Mouse (Mus musculus) hindbrain, embryonic 15.5 days (tissue): ENCODE measurements at regions not wholly inside any gene's neighbourhood (a gene's known extent, or its start where the extent isn't known, plus 50 kb on each side); places are given as distances from the start of the nearest gene placed in this dataset.

Source experiments
- ATAC-seq: fragments of 200-750 bp; cut with Nextera tagmentation; 2 replicates; pipeline ENCODE4 v1.8.0; 2017; ENCODE audit warnings: low read depth, moderate number of reproducible peaks, moderate TSS enrichment; ENCODE audit not compliant: low FRiP score
- H3K27ac ChIP-seq: fragments of 300-500 bp; sonication (generic); replicated peaks from 2 replicates; pipeline ENCODE4 v1.5.1; 2015; ENCODE audit warnings: mild to moderate bottlenecking, inconsistent platforms
- H3K27me3 ChIP-seq: fragments of 300-500 bp; sonication (generic); 2 replicates; pipeline ENCODE4 v1.6.1; 2015; ENCODE audit warnings: control low read depth, inconsistent platforms
- H3K36me3 ChIP-seq: fragments of 300-500 bp; sonication (generic); 2 replicates; pipeline ENCODE4 v1.6.1; 2015; ENCODE audit warnings: control low read depth, inconsistent platforms
- H3K4me1 ChIP-seq: fragments of 300-500 bp; sonication (generic); replicated peaks from 2 replicates; pipeline ENCODE4 v1.6.1; 2015; ENCODE audit warnings: control low read depth, inconsistent platforms
- H3K4me2 ChIP-seq: fragments of 300-500 bp; sonication (generic); 2 replicates; pipeline ENCODE4 v1.6.1; 2015; ENCODE audit warnings: moderate library complexity, mild to moderate bottlenecking, inconsistent platforms
- H3K4me3 ChIP-seq: fragments of 300-500 bp; sonication (generic); 2 replicates; pipeline ENCODE4 v1.5.1; 2015; ENCODE audit warnings: mild to moderate bottlenecking, inconsistent platforms
- H3K9ac ChIP-seq: fragments of 300-500 bp; sonication (generic); 2 replicates; pipeline ENCODE4 v1.6.1; 2015; ENCODE audit warnings: inconsistent platforms
- H3K9me3 ChIP-seq: fragments of 300-500 bp; sonication (generic); 2 replicates; pipeline ENCODE4 v1.6.1; 2016; ENCODE audit warnings: control low read depth, inconsistent platforms
- WGBS: fragments of 180-500 bp; shearing (Covaris S2); methylation state at CpG from one replicate; pipeline ENCODE4 v1.1.7; 2015; 5-methylcytosine and 5-hydroxymethylcytosine counted together

DNA sequence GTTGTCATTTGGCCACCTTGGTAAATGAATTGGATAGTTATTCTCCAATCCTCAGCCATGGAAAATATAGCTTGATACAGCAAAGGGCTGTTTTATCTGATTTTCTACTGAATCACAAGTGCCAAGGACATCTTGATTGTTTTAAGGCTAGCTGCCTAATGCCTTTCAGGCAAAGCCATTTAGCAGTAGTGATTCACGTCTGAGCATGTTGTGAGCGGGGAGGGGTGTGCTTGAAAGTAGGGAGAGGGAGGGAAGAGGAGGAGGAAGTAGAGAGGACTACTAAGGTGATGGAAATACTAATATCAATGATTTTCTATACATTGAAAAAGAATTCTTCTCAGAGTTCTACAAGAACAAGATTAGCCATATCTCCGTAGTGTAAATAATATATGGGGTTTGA lies 362.9 kb upstream of the 5930422O12Rik start:
- H3K27ac ChIP-seq = no peak overlapping the region
- no peaks in the 10 kb centered on the region for H3K4me1 ChIP-seq
- ATAC-seq = no peak
- H3K27me3 ChIP-seq = no peaks in the 10 kb centered on the region
- H3K4me2 ChIP-seq = no peak overlapping the region
- H3K36me3 ChIP-seq = no peaks in the 10 kb centered on the region
- no peak overlapping the region for H3K9ac ChIP-seq
- WGBS = 79% methylated on average over 3 of the region's 3 CpGs
- no peak overlapping the region for H3K4me3 ChIP-seq
- H3K9me3 ChIP-seq = no peaks in the 10 kb centered on the region

DNA sequence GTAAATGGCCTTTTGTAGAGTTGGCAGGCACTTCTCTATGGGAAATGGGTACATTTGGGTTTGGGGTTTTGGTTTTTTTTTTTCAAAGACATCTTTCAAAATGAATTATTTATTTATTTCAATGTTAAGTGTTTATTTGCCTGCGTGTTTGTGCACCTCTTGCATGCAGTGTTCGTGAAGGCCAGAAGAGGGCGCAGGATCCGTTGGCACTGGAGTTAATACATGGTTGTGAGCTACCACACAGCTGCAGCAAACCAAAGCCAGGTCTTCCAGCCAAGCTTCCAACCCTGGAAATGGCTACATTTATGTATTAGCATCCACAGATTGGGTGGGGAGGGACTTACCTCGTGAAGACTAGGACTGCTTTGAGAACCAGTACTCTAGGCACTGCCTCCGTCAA lies 362.3 kb upstream of the 5930422O12Rik start:
- Histone ChIP-seq H3K4me3 (no peak overlapping the region), H3K27me3 (no peaks in the 10 kb centered on the region), H3K9ac (no peak overlapping the region), H3K36me3 (no peaks in the 10 kb centered on the region), H3K27ac (no peak overlapping the region), H3K4me1 (no peaks in the 10 kb centered on the region), H3K4me2 (no peak overlapping the region), H3K9me3 (no peaks in the 10 kb centered on the region)
- no peak for ATAC-seq
- WGBS = 90% methylated on average over 6 of the region's 6 CpGs

DNA sequence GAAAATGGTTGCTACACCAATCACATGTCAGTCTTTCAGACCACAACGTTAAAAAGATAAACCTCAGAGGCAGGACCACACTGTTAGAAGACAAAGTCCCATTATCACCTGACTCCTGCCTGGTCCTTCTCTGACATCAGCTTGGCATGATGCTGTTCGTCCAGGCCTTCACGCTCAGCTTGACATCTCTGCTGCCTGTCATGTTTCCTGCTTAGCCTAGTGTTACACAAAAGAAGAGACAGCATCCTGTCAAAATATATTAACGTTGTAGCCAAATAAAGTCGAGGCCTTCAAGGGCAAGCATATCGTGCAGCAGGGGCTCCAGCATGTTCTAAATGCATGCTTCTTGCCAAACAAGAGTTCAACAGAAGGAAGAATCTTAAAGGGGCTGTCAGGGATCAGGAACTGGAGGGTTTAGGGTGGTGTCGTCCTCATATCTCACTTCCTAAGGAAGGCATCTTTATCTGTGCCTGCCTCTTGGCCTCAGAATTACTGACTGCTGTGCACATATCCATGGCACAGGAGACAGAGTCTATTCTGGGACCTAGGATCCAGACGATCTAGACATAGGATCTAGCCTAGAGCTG lies 361.0 kb upstream of the 5930422O12Rik start:
- H3K36me3 ChIP-seq = no peaks in the 10 kb centered on the region
- no peaks in the 10 kb centered on the region for H3K27me3 ChIP-seq
- 49% methylated on average over 8 of the region's 8 CpGs for WGBS
- ATAC-seq = 0 out of 2 replicates have a peak, but pooled peaks have one; percentile 56
- H3K4me2 ChIP-seq = no peak overlapping the region
- H3K4me1 ChIP-seq = no peaks in the 10 kb centered on the region
- no peak overlapping the region for H3K9ac ChIP-seq
- no peak overlapping the region for H3K4me3 ChIP-seq
- no peaks in the 10 kb centered on the region for H3K9me3 ChIP-seq
- no peak overlapping the region for H3K27ac ChIP-seq

DNA sequence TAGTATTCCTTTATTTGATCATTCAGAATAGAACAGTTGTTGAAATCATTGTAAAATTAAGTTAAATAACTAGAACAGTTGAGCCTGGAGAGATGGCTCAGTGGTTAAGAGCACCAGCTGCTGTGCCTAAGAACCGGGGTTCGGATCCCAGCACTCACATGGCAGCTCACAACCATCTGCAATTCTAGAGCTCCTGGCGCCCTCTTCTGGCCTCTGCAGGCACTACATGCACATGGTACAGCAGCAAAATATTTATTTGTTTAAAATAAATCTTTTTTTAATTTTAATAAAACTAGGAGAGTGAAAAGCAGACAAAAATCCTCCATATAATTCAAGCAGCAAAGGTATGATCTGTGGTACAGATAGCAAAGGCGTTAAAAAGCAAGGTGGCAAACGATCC lies 360.0 kb upstream of the 5930422O12Rik start:
- Histone ChIP-seq H3K27me3 (no peaks in the 10 kb centered on the region), H3K27ac (no peak overlapping the region), H3K4me3 (no peak overlapping the region), H3K9me3 (no peaks in the 10 kb centered on the region), H3K36me3 (no peaks in the 10 kb centered on the region), H3K9ac (no peak overlapping the region), H3K4me1 (no peaks in the 10 kb centered on the region), H3K4me2 (no peak overlapping the region)
- no peak for ATAC-seq
- WGBS = 85% methylated on average over 5 of the region's 5 CpGs

DNA sequence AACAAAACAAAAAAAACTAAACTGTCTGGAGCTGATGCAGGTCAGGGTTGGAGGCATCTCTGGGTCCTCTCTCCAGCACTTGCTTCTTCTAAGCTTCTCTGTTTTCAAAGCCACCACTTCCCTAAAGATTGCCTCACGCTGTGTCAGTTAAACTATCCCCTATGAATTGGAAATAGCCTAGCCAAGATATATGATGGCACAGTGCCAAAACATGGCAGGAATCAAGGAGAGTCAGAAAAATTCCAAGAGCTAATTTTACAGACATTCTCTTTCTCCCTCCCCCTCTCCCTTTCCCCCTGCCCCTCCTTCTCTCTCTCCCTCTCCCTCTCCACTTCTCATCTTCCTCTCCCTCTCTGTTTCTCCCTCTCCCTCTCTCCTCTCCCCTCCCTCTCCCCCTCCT lies 353.3 kb upstream of the 5930422O12Rik start:
- Histone ChIP-seq H3K9ac (no peak overlapping the region), H3K27me3 (no peaks in the 10 kb centered on the region), H3K4me2 (no peak overlapping the region), H3K4me3 (no peak overlapping the region), H3K4me1 (peaks cover 5% of the 10 kb centered on the region; the same call in 1 of the 2 replicates), H3K27ac (no peak overlapping the region), H3K9me3 (no peaks in the 10 kb centered on the region), H3K36me3 (no peaks in the 10 kb centered on the region)
- WGBS = 29% methylated on average over 1 of the region's 1 CpGs
- ATAC-seq = no peak

DNA sequence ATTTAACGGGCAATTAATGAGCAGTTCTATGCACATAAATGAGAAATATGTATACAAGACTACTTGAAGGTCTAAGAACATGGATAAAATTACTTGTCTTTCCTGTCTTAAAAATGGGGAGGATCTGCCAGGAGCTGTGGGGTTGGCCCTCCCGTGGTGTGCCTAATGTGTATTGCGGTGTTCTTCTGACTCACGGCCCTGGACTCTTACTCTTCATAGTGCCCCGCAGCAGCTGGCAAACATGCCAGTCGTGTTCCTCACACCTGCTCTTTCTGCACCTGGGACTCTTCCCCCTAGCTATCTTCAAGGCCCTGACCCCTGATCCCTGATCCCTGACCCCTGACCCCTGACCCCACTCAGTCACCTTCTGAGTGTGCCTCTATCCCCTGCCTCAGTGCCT lies 352.3 kb upstream of the 5930422O12Rik start:
- H3K9ac ChIP-seq = no peak overlapping the region
- H3K27me3 ChIP-seq = no peaks in the 10 kb centered on the region
- H3K36me3 ChIP-seq = no peaks in the 10 kb centered on the region
- no peak overlapping the region for H3K27ac ChIP-seq
- no peak overlapping the region for H3K4me3 ChIP-seq
- no peak overlapping the region for H3K4me2 ChIP-seq
- 70% methylated on average over 6 of the region's 6 CpGs for WGBS
- ATAC-seq = no peak
- peaks cover 5% of the 10 kb centered on the region; the same call in 1 of the 2 replicates for H3K4me1 ChIP-seq
- H3K9me3 ChIP-seq = no peaks in the 10 kb centered on the region

DNA sequence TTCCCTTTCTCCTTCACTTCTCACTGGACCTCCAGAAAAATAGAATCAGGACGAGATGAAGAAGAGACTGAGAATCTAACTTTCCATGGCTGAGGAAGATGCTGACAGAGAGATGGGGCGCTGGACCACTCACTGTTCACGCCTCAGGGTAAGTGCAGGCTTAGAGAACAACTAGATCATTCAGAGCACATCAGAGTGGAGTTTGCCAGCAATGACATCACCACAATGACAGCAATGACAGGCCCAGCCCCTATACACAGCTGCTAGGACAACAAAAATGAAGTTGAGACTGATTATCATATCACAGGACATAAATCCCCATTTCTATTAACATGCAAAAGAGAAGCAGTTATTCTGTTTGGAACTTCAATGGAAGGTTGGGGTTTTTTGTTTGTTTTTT lies 350.4 kb upstream of the 5930422O12Rik start:
- H3K36me3 ChIP-seq = no peaks in the 10 kb centered on the region
- H3K4me3 ChIP-seq = no peak overlapping the region
- H3K9ac ChIP-seq = no peak overlapping the region
- no peak overlapping the region for H3K27ac ChIP-seq
- 63% methylated on average over 3 of the region's 3 CpGs for WGBS
- ATAC-seq = no peak
- H3K4me1 ChIP-seq = peaks cover 5% of the 10 kb centered on the region; the same call in 1 of the 2 replicates
- H3K9me3 ChIP-seq = no peaks in the 10 kb centered on the region
- no peak overlapping the region for H3K4me2 ChIP-seq
- H3K27me3 ChIP-seq = no peaks in the 10 kb centered on the region

DNA sequence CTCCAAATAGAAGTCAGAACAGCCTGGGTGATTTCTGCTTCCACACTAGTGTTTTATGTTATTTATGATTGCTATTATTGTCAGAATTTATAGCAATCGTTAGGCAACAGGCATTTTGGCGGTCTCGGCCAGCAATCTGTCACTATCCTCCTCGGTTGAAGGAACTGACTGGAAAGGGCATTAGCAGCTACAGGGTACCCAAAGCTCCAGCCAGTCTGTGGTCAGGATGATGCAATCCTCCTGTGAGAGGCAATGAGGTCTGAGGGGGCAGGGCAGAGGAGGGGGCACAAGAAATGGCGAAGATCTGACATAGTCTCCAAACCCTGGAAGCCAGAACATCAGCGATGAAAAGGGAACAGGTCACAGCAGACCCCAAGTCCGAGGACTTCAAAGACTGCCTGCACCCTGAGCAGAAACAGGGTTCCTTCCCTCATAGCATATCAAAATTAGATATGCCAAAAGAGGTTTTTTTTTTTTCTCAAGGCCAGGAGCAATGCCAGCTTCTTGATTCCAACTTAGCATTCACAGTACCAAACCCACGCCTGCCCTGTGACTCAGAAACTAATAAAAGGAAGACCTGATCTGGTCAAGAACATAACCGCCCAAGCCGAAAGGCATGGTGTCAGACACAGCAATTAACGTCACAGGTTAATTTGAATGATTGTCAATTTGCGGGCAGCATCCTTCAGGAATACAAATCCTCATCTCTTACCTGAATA lies 348.5 kb upstream of the 5930422O12Rik start:
- Histone ChIP-seq H3K27me3 (no peaks in the 10 kb centered on the region), H3K4me1 (peaks cover 3% of the 10 kb centered on the region; the same call in 1 of the 2 replicates), H3K36me3 (no peaks in the 10 kb centered on the region), H3K4me3 (no peak overlapping the region), H3K9me3 (no peaks in the 10 kb centered on the region), H3K9ac (no peak overlapping the region), H3K4me2 (no peak overlapping the region), H3K27ac (no peak overlapping the region)
- WGBS = 69% methylated on average over 12 of the region's 12 CpGs
- ATAC-seq = no peak

DNA sequence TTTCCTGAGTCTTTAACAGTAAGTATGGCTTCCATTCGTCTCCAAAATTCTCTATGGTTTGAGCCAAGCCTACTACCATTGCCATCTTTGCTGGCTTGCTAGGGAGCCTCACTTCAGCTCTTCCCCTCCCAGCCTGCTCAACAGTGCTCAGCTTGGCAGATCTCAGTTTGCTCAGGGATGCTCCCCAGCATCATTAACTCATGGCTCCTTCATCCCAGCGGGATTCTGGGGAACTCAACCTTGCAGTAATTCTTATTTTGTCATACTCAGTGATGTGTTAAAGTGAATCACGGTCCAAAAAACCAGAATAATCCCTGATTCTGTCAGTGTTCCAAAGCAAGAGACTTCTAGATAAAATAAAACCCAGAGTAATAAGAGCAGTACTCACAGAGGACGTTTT lies 346.6 kb upstream of the 5930422O12Rik start:
- no peak overlapping the region for H3K9ac ChIP-seq
- WGBS = 69% methylated on average over 4 of the region's 4 CpGs
- ATAC-seq = no peak

DNA sequence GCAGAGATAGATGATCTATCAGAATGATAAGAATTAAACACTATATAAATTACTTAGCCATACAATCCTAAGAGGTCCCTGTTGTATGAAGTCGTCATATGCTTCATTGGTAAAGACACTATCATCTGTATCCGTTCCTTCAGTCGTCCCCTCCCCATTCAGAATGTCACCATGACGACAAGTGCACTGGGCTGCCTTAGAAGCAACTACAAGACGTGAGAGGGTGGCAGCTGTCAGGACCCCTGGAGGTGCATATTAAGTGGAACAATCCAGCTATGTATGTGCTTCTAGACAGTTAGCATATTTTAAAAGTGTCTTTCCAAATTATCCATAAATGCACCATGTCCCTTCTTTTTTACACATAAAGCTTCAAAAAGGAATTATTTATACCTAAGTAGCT lies 343.0 kb upstream of the 5930422O12Rik start:
- Histone ChIP-seq H3K27me3 (no peaks in the 10 kb centered on the region), H3K27ac (no peak overlapping the region), H3K4me1 (0 out of 2 replicates have a peak, but pooled peaks cover 5% of the 10 kb centered on the region), H3K9me3 (no peaks in the 10 kb centered on the region), H3K4me3 (no peak overlapping the region), H3K36me3 (no peaks in the 10 kb centered on the region), H3K4me2 (no peak overlapping the region), H3K9ac (no peak overlapping the region)
- no peak for ATAC-seq
- WGBS = 22% methylated on average over 5 of the region's 5 CpGs

More for the DNA sequence above, 346.6 kb upstream of the 5930422O12Rik start:
- no peaks in the 10 kb centered on the region for H3K36me3 ChIP-seq
- no peak overlapping the region for H3K27ac ChIP-seq
- H3K9me3 ChIP-seq = no peaks in the 10 kb centered on the region
- H3K27me3 ChIP-seq = no peaks in the 10 kb centered on the region
- no peak overlapping the region for H3K4me2 ChIP-seq
- no peak overlapping the region for H3K4me3 ChIP-seq
- 0 out of 2 replicates have a peak, but pooled peaks cover 5% of the 10 kb centered on the region for H3K4me1 ChIP-seq

DNA sequence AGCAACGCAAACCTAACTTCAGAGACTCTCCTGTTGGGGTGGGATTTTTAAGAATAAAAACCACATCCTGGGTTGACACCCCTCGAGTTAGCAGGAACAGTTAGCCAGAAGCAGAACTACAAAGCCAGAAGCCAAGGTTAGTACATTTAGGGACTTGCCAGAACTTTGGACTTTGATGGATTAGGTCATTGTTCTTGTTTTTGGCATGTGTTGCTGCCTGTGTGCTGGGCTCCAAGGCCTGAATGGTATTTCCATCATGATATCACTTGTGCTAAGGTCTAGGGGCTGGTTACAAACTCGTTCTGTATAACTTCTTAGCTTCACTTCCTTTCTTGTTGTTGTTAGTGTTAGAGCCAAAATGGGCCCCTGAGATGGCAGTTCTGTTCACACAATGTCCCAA lies 338.8 kb upstream of the 5930422O12Rik start:
- H3K4me2 ChIP-seq = no peak overlapping the region
- H3K27ac ChIP-seq = no peak overlapping the region
- no peaks in the 10 kb centered on the region for H3K9me3 ChIP-seq
- no peaks in the 10 kb centered on the region for H3K27me3 ChIP-seq
- H3K4me1 ChIP-seq = 0 out of 2 replicates have a peak, but pooled peaks cover 5% of the 10 kb centered on the region
- H3K4me3 ChIP-seq = no peak overlapping the region
- H3K9ac ChIP-seq = no peak overlapping the region
- 64% methylated on average over 3 of the region's 3 CpGs for WGBS
- H3K36me3 ChIP-seq = no peaks in the 10 kb centered on the region
- no peak for ATAC-seq

DNA sequence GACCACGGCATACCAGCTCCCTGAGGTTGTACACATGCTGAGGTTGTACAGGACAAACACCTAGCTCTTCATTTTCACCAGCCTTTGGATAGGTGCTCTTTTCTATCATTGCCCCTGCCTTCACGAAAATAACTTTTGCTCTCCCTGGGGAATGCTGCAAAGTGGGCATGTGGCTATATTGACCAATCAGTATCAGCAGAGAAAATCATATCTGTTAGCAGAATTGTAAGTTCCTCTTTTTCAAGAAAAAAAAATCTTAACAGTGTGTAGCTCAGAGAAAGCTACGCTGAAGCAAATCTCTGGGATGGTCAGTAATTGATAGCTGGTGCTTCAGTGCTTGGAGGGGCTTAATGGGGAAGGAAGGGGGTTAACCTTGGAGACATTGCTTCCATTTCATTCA lies 319.6 kb upstream of the 5930422O12Rik start:
- no peak for ATAC-seq
- no peaks in the 10 kb centered on the region for H3K27me3 ChIP-seq
- no peaks in the 10 kb centered on the region for H3K4me1 ChIP-seq
- 87% methylated on average over 3 of the region's 3 CpGs for WGBS
- no peaks in the 10 kb centered on the region for H3K36me3 ChIP-seq
- no peak overlapping the region for H3K4me2 ChIP-seq
- H3K9me3 ChIP-seq = no peaks in the 10 kb centered on the region
- H3K4me3 ChIP-seq = no peak overlapping the region
- no peak overlapping the region for H3K9ac ChIP-seq
- no peak overlapping the region for H3K27ac ChIP-seq
